Mouse (Mus musculus) heart, adult 2 months (tissue): Measurements from ENCODE around the gene Vti1a.

Experiments
- CTCF ChIP-seq: fragments of 200-600 bp; IDR thresholded peaks from 2 replicates; pipeline ENCODE4 v1.8.1; 2022; ENCODE audit warnings: antibody characterized with exemption, mild to moderate bottlenecking, moderate library complexity
- POLR2A ChIP-seq: fragments of 200-500 bp; IDR thresholded peaks from 2 replicates; pipeline ENCODE4 v1.6.1; 2011; ENCODE audit warnings: mild to moderate bottlenecking, low read depth, low read length, control low read depth; ENCODE audit not compliant: insufficient read depth

- TF ChIP-seq CTCF (no peak), POLR2A (no peak)
Observed at GRCm38 (mm10) chr19:55419961-55420360, 103.9 kb downstream of the Vti1a start.
